Mouse (Mus musculus): Measurements from ENCODE around the gene Hlx.

Hlx gene

GRCm38 (mm10) chr1:184733300-184734066 lies 1.1 kb upstream of the Hlx start:
- DNase-seq (ENCODE audit: low read depth, low spot score), result no peak

GRCm38 (mm10) chr1:184731644-184732545 lies 524 bp downstream of the Hlx start:
- peak; percentile 57 for DNase-seq (ENCODE audit: low read depth, low spot score)

DNA sequence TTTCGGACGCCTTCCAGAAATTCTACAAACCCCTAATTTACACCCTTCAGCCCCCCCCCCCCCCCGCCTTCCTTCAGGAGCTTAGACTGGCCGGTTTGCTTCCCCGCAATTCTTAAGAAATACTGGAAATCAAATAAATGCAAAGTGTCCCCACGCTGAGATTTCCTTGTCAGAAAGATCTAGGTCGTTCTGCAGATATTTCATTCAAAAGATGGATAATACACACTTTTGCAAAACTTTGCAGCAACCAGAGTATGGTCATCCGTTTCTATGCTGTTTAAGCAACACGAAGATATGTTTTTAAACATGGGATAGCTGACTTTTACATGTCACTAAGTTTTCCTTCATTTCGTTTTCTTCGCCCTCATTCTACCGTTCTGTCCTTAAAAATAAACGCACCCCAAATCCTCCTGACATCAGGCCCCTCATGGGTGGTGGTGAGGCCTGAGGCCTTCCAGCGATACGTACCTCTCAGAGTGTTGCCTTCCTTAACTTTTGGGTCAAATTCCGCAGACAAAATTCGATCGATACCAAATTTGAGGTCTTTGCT lies 1.3 kb downstream of the Hlx start:
- no peak for DNase-seq (ENCODE audit: low read depth, low spot score)

DNA sequence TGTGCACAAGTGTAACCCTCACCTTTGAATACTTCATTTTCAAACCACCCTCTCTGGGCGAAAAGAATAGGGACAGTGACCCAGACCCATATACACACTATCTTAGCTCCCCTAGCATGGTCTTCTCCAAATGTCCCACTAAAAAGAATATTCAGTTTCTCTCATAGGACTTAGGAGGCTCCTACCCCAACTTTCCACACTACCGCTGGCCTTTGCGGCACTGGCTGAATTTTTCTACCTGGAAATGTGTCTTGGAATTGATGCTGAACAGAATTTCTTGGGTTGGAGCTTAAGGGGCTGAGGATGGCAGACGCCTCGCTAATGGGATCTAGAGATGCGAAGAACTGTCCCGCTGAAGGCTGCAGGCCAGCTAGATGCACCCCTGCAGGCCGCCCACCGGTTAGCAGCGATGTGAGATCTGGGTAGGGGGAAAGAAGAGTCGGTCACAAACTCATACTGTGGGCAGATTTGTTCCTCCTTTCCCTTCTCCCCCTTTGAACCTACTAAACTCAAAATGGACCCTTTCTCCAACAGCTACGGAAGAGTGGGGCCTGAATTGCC lies 1.9 kb downstream of the Hlx start:
- no peak for DNase-seq (ENCODE audit: low read depth, low spot score)

DNA sequence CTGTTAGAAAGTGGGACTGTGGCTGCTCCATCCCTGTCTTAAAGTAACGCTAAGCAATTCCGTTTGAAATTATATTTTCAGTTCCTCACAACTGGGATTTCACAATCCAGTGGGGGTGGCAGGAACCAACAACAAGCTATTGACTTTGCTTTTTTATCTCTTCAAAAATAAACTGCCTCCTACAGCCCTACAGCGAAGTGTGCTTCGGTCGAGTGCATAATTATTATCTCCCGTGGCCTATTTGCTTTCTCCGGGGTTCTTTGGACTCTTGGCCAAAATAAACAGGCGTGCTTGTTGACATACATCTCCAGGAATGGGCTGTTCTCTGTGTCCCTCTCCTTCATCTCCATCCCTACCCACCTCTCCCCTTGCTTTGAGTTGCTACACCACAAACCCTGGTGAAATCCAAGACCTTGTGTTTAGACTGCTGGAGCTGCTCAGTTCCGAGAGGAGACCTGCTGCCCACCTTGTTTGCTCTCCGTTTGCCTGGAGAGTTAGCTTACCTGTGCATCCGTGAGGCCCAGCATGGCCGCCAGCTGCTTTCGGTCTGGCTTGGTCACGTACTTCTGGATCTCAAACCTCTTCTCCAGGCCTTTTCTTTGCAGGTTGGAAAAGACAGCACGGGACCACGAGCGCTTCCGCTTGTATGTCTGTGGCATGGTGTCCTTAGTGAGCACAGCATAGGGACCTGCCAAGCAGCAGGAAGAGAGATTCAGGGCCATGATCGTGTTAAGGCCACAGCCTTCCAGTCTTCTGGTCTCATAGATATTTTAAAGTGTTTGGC lies 2.9 kb downstream of the Hlx start:
- DNase-seq (ENCODE audit: low read depth, low spot score), result no peak

- no peak for DNase-seq (ENCODE audit: low read depth, low spot score)
Measured at GRCm38 (mm10) chr1:184728561-184729115, 3.8 kb downstream of the Hlx start.

- peak; percentile 52 for DNase-seq (ENCODE audit: low read depth, low spot score)
Measured at GRCm38 (mm10) chr1:184727401-184728265, 4.8 kb downstream of the Hlx start.

DNA sequence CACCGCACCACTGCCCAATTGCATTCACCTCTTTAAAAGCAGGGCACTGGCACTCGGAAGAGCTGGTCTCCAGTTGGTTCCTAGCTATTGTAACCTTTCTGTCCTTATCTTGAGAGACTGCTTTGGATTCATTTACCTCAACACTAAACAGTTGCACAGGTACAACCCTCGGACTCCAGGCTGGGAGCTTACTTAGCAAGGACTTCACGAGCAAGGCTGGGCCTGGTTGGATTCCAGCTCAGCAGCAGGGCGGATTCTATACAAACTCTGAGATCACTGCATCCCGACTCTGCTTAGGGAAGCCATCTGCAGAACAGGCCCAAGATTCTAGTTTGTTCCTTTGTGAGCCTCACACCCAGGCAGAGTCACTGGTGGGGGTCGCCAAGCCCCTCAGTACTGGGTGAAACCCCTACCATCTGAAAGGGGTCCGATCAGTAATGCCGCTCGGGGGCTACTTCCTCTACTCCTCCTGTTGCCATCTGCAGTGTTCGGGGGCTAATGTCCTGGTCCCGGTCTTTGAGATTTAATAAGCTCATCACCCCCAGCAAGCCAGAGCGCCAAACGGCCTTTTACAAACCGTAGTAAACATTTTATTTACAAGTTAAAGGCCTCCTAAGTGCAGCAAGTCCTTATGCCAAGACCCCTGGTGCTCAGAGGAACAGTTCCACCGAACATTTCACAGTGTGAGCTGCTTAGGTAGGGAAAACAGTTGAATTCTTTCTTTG lies 5.7 kb downstream of the Hlx start:
- no peak for DNase-seq (ENCODE audit: low read depth, low spot score)

DNA sequence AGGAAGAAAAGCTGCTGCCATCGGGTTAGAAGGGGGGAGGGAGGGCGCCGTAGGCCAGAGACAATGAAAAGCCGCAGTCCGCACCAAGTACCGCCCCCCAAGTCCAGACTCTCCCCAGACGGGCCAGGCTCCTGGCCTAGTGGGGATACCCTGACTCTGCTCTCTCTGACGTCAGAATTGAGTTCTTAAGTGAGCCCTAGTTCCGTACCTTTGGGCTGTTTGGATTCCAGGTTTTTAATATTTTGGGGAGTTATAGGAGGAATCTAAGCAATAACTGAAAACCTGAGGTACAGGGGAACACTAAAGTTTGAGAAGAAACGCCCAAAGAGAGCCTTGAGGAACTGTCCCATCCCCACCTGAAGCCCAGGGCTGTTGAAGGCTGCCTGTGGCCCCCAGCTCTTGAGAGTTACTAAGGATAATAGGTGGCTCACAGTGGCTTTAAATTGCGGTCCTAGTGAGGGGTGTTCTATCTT lies 7.1 kb downstream of the Hlx start:
- DNase-seq (ENCODE audit: low read depth, low spot score), result no peak

- no peak for DNase-seq (ENCODE audit: low read depth, low spot score)
Measured at GRCm38 (mm10) chr1:184724551-184725317, 7.7 kb downstream of the Hlx start.

DNA sequence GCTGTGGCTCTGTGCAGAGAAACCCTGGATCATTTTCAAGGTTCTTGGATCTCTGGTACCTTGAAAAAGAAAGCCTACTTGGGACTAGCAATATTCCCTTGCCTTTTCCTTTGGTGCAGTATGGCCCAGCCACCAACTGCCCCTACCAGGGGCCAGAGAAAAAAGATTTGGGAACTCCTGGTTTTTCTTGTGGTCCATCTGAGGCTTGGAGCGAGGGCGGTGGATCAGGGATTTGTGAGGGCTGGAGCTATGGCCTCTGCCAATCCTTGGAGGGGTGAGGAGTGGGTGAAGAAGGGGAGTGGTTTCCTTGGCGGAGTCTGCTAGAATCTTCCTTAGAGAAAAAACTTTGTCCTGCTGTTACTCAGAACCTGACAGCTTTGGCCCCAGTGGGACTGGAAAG lies 8.5 kb downstream of the Hlx start:
- DNase-seq (ENCODE audit: low read depth, low spot score), result no peak

GRCm38 (mm10) chr1:184721121-184721520 lies 11.3 kb downstream of the Hlx start:
- no peak for DNase-seq (ENCODE audit: low read depth, low spot score)

GRCm38 (mm10) chr1:184720162-184721025 lies 12.0 kb downstream of the Hlx start:
- no peak for DNase-seq (ENCODE audit: low read depth, low spot score)

- no peak for DNase-seq (ENCODE audit: low read depth, low spot score)
Measured at GRCm38 (mm10) chr1:184718261-184719120, 13.9 kb downstream of the Hlx start.

DNA sequence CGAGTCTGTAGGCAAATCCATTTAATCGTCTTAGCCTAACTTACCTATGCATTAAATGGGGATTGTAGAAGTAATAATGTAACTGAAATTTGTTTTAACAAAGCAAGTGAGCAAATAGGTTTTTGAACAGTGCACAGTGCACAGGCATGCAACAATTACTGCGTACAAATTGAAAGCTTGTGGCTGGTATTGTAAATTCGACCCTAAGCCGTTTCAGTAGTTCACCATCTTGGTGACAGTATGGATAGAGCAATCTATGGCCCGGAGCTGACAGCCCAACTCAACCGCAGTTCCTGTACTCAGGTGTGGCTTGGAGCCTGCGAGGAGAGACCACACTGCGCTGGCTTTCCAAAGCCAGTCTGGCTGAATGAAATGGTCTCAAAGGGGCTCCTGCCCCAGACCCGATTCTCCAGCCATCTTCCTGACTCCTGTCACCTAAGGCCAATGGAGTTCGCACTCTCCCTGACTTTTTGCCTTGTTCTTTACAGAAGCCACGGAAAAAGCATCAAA lies 14.7 kb downstream of the Hlx start:
- DNase-seq (ENCODE audit: low read depth, low spot score), result no peak

DNA sequence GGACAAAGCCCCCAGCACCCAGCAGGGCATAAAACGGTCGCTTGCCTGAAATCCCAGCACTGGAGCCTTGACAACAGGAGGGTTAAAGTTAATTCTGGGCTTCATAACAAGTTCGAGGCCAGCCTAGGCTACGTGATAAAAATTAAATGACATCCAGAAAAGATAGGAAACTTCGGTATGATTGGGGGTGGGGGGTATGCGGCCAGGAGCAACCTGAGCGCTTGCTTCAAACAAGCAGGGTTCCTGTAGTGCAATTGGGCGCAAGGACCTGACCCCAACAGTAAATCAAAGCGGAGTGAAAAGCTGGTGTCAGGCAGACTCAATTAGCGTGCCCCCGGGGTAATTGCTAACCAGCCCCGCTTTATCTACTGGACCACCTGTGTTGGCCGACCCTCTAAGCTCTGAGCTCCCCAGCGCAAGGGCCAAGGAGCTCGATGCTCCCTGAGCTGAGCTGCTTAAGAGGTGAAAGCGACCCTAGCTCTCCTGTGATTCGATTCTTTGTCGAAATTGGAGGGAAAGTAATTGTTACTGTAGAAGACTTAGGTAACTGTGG lies 15.3 kb downstream of the Hlx start:
- DNase-seq (ENCODE audit: low read depth, low spot score), result no peak

Measured in ZHBTc4 (cell line).